Mouse (Mus musculus): ENCODE measurements around the gene Thrap3. TPM values are rescaled to one million over a fixed set of nuclear protein-coding genes. Genes with fewer than 3 reads are reported as not detected.

Gene Thrap3
- polyA plus RNA-seq, 1 experiment from 2014 or later = 78.7 TPM

GRCm38 (mm10) chr4:126120506-126120905, 82.1 kb downstream of the Thrap3 start:
- no peaks in the 10 kb centered on the region for H3K9me3 ChIP-seq (ENCODE audit: control insufficient read depth, low read length)
- DNase-seq (ENCODE audit: low spot score) (no peak), ATAC-seq (ENCODE audit: low FRiP score, low TSS enrichment) (no peak)
- no peaks in the 10 kb centered on the region for H3K4me1 ChIP-seq (replicated peaks; ENCODE audit: control insufficient read depth, insufficient read depth)
- no peak overlapping the region for H3K27ac ChIP-seq (replicated peaks)
- no peak overlapping the region for H3K4me3 ChIP-seq (ENCODE audit: low read depth, low read length)
- no peak overlapping the region for H3K4me2 ChIP-seq (replicated peaks; ENCODE audit: low read depth)
- H3K36me3 ChIP-seq (ENCODE audit: control insufficient read depth, insufficient read depth, low read length) = peaks cover 7% of the 10 kb centered on the region
- no peak overlapping the region for H3K9ac ChIP-seq (ENCODE audit: low read length)
- TF ChIP-seq EP300 (optimal IDR thresholded peaks at IDR 0.05) (no peak), CTCF (IDR thresholded peaks at IDR 0.05; ENCODE audit: low read depth) (no peak)
- H3K27me3 ChIP-seq (ENCODE audit: control insufficient read depth, insufficient read depth, low read length) = no peaks in the 10 kb centered on the region
- WGBS = 95% methylated on average over 2 of the region's 2 CpGs

DNA sequence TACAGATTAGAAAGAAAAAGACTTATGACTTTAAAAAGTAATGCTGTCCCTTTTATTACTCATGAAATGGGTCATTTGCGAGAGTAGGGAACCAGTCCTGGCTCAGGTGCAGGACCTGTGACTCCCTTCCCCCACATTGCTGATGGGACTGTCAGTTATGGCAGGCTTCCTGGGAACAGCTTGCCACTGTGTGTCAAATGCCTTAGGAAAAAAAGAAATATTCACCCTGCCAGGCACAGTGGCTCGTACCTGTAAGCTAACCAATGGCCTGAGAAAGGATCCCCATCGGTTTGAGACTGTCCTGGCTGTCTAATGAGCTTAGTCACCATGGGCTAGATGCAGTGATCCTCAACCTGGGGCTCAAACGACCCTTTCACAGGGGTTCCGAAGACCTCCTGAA, 82.5 kb downstream of the Thrap3 start:
- Histone ChIP-seq H3K27ac (replicated peaks) (no peak overlapping the region), H3K4me3 (ENCODE audit: low read depth, low read length) (no peak overlapping the region), H3K9ac (ENCODE audit: low read length) (no peak overlapping the region), H3K9me3 (ENCODE audit: control insufficient read depth, low read length) (no peaks in the 10 kb centered on the region), H3K4me2 (replicated peaks; ENCODE audit: low read depth) (no peak overlapping the region), H3K4me1 (replicated peaks; ENCODE audit: control insufficient read depth, insufficient read depth) (no peaks in the 10 kb centered on the region), H3K27me3 (ENCODE audit: control insufficient read depth, insufficient read depth, low read length) (no peaks in the 10 kb centered on the region), H3K36me3 (ENCODE audit: control insufficient read depth, insufficient read depth, low read length) (peaks cover 5% of the 10 kb centered on the region)
- 89% methylated on average over 5 of the region's 5 CpGs for WGBS
- DNase-seq (ENCODE audit: low spot score) (no peak), ATAC-seq (ENCODE audit: low FRiP score, low TSS enrichment) (no peak)
- TF ChIP-seq CTCF (IDR thresholded peaks at IDR 0.05; ENCODE audit: low read depth) = no peak
- no peak for TF ChIP-seq EP300 (optimal IDR thresholded peaks at IDR 0.05)

DNA sequence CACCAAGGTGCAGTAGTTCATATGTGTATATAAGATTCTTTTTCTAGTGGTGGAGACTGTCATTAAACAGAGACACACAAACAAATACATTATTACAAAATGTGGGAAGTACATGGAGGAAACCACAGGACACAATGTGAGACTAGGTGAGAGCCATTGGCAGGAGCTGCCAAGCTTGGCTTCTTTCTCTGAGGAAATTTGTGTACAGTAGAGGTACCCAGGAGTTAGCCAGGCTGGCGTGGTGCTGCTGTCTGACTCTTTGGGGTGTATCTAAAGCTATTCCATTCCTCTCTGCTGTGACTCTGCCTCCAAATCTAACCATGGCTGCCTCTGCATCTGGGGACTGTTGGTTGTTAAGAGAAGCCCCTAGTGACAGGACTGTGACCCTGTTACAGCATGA, 83.5 kb downstream of the Thrap3 start:
- Histone ChIP-seq H3K36me3 (ENCODE audit: control insufficient read depth, insufficient read depth, low read length) (no peaks in the 10 kb centered on the region; the same call in 1 of the 2 replicates), H3K27me3 (ENCODE audit: control insufficient read depth, insufficient read depth, low read length) (no peaks in the 10 kb centered on the region), H3K4me2 (replicated peaks; ENCODE audit: low read depth) (no peak overlapping the region), H3K4me1 (replicated peaks; ENCODE audit: control insufficient read depth, insufficient read depth) (no peaks in the 10 kb centered on the region), H3K9ac (ENCODE audit: low read length) (no peak overlapping the region), H3K27ac (replicated peaks) (no peak overlapping the region), H3K9me3 (ENCODE audit: control insufficient read depth, low read length) (no peaks in the 10 kb centered on the region), H3K4me3 (ENCODE audit: low read depth, low read length) (no peak overlapping the region)
- WGBS = 89% methylated on average over 1 of the region's 1 CpGs
- ATAC-seq (ENCODE audit: low FRiP score, low TSS enrichment) (no peak), DNase-seq (ENCODE audit: low spot score) (no peak)
- TF ChIP-seq EP300 (optimal IDR thresholded peaks at IDR 0.05) (no peak), CTCF (IDR thresholded peaks at IDR 0.05; ENCODE audit: low read depth) (no peak)

DNA sequence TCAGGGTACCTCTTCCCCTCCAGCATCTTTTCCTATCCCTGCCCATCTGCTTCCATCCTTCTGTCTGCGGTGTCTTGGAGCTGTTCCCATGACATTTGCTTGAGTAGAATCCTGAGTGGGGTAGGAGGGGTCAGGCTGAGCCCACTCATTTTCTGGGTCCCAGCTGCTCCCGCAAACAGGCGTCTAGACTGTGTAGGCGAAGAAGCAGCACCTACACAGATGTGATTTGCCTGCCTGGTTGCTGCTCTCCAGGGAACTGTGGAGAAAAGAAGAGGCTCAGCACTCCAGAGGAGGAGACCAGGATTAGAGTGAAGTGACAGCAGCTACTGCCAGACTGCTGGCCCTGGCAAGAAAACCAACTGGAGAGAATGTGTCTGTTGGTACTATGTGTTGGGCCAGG, 83.9 kb downstream of the Thrap3 start:
- Histone ChIP-seq H3K27me3 (ENCODE audit: control insufficient read depth, insufficient read depth, low read length) (no peaks in the 10 kb centered on the region), H3K4me1 (replicated peaks; ENCODE audit: control insufficient read depth, insufficient read depth) (no peaks in the 10 kb centered on the region), H3K9ac (ENCODE audit: low read length) (no peak overlapping the region), H3K36me3 (ENCODE audit: control insufficient read depth, insufficient read depth, low read length) (no peaks in the 10 kb centered on the region; the same call in 1 of the 2 replicates), H3K9me3 (ENCODE audit: control insufficient read depth, low read length) (no peaks in the 10 kb centered on the region), H3K27ac (replicated peaks) (no peak overlapping the region), H3K4me2 (replicated peaks; ENCODE audit: low read depth) (no peak overlapping the region), H3K4me3 (ENCODE audit: low read depth, low read length) (no peak overlapping the region)
- DNase-seq (ENCODE audit: low spot score) = no peak
- TF ChIP-seq EP300 (optimal IDR thresholded peaks at IDR 0.05) (no peak), CTCF (IDR thresholded peaks at IDR 0.05; ENCODE audit: low read depth) (no peak)
- no peak for ATAC-seq (ENCODE audit: low FRiP score, low TSS enrichment)
- WGBS = 84% methylated on average over 4 of the region's 4 CpGs

DNA sequence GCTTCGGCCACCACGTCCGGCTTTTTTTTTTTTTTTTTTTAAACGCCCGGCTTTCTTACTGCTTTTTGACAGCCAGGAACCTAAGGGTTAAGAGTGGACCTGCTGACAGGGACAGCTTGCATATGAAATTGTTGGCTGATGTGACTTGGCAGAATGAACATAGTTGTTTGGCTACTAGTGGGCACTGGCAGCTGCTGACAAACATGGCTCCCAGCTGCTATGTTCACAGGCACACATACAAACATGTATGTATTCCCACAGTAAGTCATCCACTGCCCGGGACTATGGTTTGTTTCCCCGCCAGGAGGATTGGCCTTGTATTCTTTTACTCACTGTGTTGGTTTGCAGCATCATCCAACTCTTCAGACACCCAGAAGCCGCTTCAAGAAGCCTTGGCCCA, 85.4 kb downstream of the Thrap3 start:
- Histone ChIP-seq H3K4me3 (ENCODE audit: low read depth, low read length) (no peak overlapping the region), H3K27me3 (ENCODE audit: control insufficient read depth, insufficient read depth, low read length) (no peaks in the 10 kb centered on the region), H3K9me3 (ENCODE audit: control insufficient read depth, low read length) (no peaks in the 10 kb centered on the region), H3K4me1 (replicated peaks; ENCODE audit: control insufficient read depth, insufficient read depth) (no peaks in the 10 kb centered on the region), H3K4me2 (replicated peaks; ENCODE audit: low read depth) (no peak overlapping the region), H3K36me3 (ENCODE audit: control insufficient read depth, insufficient read depth, low read length) (no peaks in the 10 kb centered on the region), H3K9ac (ENCODE audit: low read length) (no peak overlapping the region), H3K27ac (replicated peaks) (no peak overlapping the region)
- DNase-seq (ENCODE audit: low spot score) (no peak), ATAC-seq (ENCODE audit: low FRiP score, low TSS enrichment) (no peak)
- 85% methylated on average over 8 of the region's 8 CpGs for WGBS
- TF ChIP-seq CTCF (IDR thresholded peaks at IDR 0.05; ENCODE audit: low read depth) = no peak
- no peak for TF ChIP-seq EP300 (optimal IDR thresholded peaks at IDR 0.05)

DNA sequence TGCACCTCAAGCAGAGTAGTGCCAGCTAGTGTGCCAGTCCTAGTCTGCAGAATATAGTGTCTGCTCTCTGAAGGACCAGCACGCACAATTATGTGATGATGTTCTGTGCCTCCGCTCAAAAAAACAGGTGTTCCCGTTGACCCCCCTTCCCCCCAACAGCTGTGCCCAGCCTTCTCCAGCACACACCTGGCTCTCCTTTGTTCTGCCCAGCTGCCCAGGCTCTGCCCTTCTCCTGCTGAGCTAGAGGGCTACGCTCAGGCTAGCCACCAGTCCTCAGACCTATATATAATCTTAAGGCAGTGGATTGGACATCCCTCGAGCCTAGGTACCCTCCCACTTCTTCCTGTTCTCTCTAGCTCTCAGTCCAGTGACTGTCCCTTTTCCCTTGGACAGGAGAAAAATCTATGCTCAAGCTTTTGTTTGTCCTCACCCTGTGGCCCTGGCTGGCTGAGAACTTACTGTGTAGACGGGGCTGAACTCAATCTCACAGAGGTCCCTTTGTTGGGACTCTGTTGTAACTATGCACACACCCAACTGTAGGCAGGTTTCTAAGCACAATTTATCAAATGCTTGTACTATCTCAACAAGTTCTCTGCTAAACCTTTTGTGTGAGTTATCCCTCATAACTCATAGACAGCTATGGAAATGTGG, 86.6 kb downstream of the Thrap3 start:
- Histone ChIP-seq H3K36me3 (ENCODE audit: control insufficient read depth, insufficient read depth, low read length) (no peaks in the 10 kb centered on the region), H3K9me3 (ENCODE audit: control insufficient read depth, low read length) (no peaks in the 10 kb centered on the region), H3K4me2 (replicated peaks; ENCODE audit: low read depth) (no peak overlapping the region), H3K27me3 (ENCODE audit: control insufficient read depth, insufficient read depth, low read length) (no peaks in the 10 kb centered on the region), H3K27ac (replicated peaks) (no peak overlapping the region; the same call in 1 of the 2 replicates), H3K9ac (ENCODE audit: low read length) (no peak overlapping the region), H3K4me3 (ENCODE audit: low read depth, low read length) (no peak overlapping the region), H3K4me1 (replicated peaks; ENCODE audit: control insufficient read depth, insufficient read depth) (no peaks in the 10 kb centered on the region)
- no peak for TF ChIP-seq CTCF (IDR thresholded peaks at IDR 0.05; ENCODE audit: low read depth)
- 45% methylated on average over 6 of the region's 6 CpGs for WGBS
- peak; percentile 55 for ATAC-seq (ENCODE audit: low FRiP score, low TSS enrichment)
- DNase-seq (ENCODE audit: low spot score) = peak; percentile 40
